Mouse (Mus musculus) limb, embryonic 15.5 days (tissue): ENCODE results near the gene Mtif3. TPM values are rescaled to one million over a fixed set of nuclear protein-coding genes. Genes with fewer than 3 reads are reported as not detected.

ENCODE experiments used
- ATAC-seq: fragments of 200-750 bp; cut with Nextera tagmentation; 2 replicates; pipeline ENCODE4 v1.8.0; 2017; ENCODE audit warnings: low read depth, moderate TSS enrichment; ENCODE audit not compliant: insufficient number of reproducible peaks, low FRiP score, low TSS enrichment
- H3K27ac ChIP-seq: fragments of 300-500 bp; sonication (generic); 2 replicates; pipeline ENCODE4 v1.5.1; 2015; ENCODE audit warnings: moderate library complexity, mild to moderate bottlenecking, inconsistent platforms
- H3K27me3 ChIP-seq: fragments of 300-500 bp; sonication (generic); 2 replicates; pipeline ENCODE4 v1.6.1; 2015; ENCODE audit warnings: inconsistent platforms
- H3K36me3 ChIP-seq: fragments of 300-500 bp; sonication (generic); 2 replicates; pipeline ENCODE4 v1.6.1; 2015; ENCODE audit warnings: inconsistent platforms
- H3K4me1 ChIP-seq: fragments of 300-500 bp; sonication (generic); 2 replicates; pipeline ENCODE4 v1.6.1; 2015; ENCODE audit warnings: inconsistent platforms
- H3K4me2 ChIP-seq: fragments of 300-500 bp; sonication (generic); 2 replicates; pipeline ENCODE4 v1.6.1; 2015; ENCODE audit warnings: mild to moderate bottlenecking, inconsistent platforms
- H3K4me3 ChIP-seq: fragments of 300-500 bp; sonication (generic); 2 replicates; pipeline ENCODE4 v1.5.1; 2015; ENCODE audit warnings: mild to moderate bottlenecking, inconsistent platforms
- H3K9ac ChIP-seq: fragments of 300-500 bp; sonication (generic); 2 replicates; pipeline ENCODE4 v1.6.1; 2015; ENCODE audit warnings: inconsistent platforms
- H3K9me3 ChIP-seq: fragments of 300-500 bp; sonication (generic); 2 replicates; pipeline ENCODE4 v1.6.1; 2016; ENCODE audit warnings: inconsistent platforms
- WGBS: fragments of 180-500 bp; shearing (Covaris S2); methylation state at CpG from one replicate; pipeline ENCODE4 v1.1.7; 2015; 5-methylcytosine and 5-hydroxymethylcytosine counted together
- polyA plus RNA-seq: library from polyadenylated mRNA; unstranded; fragments of >200 nt; fragmentation: Nextera tagmentation; extraction: Ambion mirVana; gene quantifications from 2 replicates; pipeline ENCODE4 v1.2.1, GENCODE M21; 2015

Gene Mtif3
- polyA plus RNA-seq, 1 experiment from 2014 or later, result 25.6 TPM

DNA sequence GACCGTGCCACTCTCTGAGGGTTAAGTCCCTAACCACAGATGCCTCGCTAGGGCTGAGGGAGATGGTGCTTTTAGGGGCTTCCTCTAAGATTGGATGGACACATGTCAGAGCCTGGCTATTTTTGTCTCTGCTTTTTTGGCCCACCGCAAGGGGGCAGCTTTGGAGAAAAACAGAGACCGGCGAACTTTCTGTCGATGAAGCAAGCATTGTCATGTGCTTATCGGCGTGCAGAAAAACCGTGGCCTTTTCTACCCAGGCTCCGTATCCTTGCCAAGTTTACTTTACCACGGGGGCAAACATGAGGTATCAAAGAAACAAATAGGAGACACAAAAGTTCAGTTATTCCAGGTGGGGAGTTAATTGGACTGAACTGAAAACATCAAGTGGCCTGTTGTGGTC is 55.0 kb downstream of the Mtif3 start:
- Histone ChIP-seq H3K27me3 (peaks cover 12% of the 10 kb centered on the region; the same call in 1 of the 2 replicates), H3K4me1 (0 out of 2 replicates have a peak, but pooled peaks cover 2% of the 10 kb centered on the region), H3K9ac (no peak overlapping the region), H3K36me3 (no peaks in the 10 kb centered on the region), H3K4me3 (no peak overlapping the region), H3K9me3 (no peaks in the 10 kb centered on the region), H3K27ac (no peak overlapping the region), H3K4me2 (no peak overlapping the region)
- ATAC-seq, result no peak
- 58% methylated on average over 11 of the region's 11 CpGs for WGBS

DNA sequence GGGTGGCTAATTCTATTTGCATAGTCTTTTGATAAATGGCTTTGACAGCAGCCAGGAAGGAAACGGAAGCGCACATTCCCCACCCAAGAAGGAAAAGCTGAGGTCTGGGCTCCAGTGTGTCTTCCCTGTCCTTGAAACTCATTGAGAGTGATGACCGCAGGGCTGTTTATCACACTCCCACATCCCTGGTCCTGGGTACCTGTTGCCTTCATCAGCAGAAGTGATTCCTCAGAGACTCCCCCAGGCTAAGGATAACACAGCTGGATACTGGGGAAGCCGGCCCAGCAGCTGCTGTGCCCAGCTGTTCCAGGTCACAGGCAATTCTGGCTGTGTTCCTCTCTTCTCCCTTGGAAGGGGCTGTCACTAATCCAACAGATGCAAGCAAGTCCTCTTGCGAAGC is 56.1 kb downstream of the Mtif3 start:
- H3K4me3 ChIP-seq, result no peak overlapping the region
- H3K4me1 ChIP-seq, result 0 out of 2 replicates have a peak, but pooled peaks cover 2% of the 10 kb centered on the region
- H3K9me3 ChIP-seq, result no peaks in the 10 kb centered on the region
- ATAC-seq, result no peak
- H3K9ac ChIP-seq, result no peak overlapping the region
- no peak overlapping the region for H3K27ac ChIP-seq
- H3K27me3 ChIP-seq, result peaks cover 12% of the 10 kb centered on the region; the same call in 1 of the 2 replicates
- WGBS, result 39% methylated on average over 5 of the region's 5 CpGs
- H3K36me3 ChIP-seq, result no peaks in the 10 kb centered on the region
- no peak overlapping the region for H3K4me2 ChIP-seq

DNA sequence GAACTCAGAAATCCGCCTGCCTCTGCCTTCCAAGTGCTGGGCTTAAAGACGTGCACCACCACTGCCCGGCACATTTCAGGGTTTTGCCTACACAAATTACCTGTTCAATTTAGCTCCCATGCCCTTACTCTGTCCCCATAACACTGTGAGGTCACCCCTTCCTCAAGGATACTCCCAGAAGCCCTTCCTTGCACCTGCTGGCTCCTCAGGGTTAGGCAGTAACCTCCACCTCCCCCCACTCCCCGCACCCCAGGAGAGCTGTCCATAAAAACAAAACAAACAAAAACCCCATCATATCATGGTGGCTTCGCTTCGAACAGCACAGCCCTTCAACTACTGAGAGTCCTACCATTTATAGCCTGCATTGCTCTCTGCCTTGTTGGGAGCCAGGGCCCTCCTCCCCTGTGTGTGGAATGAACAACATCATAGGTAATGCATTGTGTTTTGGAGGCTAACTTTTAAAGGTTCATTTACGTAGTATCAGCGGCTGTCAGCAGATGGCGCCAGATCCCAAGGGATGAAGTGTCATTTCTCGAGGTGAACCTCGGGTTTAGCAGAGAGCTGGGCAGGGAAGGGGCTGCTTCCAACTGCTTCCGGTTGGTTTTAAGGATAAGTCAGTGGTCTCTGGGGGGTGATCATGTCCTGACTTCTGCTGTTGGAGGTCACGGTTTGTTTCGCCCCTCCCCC is 58.0 kb downstream of the Mtif3 start:
- 24% methylated on average over 14 of the region's 14 CpGs for WGBS
- H3K27me3 ChIP-seq, result peaks cover 8% of the 10 kb centered on the region; the same call in 1 of the 2 replicates
- no peak overlapping the region for H3K4me3 ChIP-seq
- no peak overlapping the region for H3K27ac ChIP-seq
- H3K9me3 ChIP-seq, result no peaks in the 10 kb centered on the region
- ATAC-seq, result no peak
- H3K4me1 ChIP-seq, result 0 out of 2 replicates have a peak, but pooled peaks cover 2% of the 10 kb centered on the region
- H3K36me3 ChIP-seq, result no peaks in the 10 kb centered on the region
- peak overlapping the region; percentile 33; the same call in 1 of the 2 replicates for H3K4me2 ChIP-seq
- no peak overlapping the region for H3K9ac ChIP-seq

DNA sequence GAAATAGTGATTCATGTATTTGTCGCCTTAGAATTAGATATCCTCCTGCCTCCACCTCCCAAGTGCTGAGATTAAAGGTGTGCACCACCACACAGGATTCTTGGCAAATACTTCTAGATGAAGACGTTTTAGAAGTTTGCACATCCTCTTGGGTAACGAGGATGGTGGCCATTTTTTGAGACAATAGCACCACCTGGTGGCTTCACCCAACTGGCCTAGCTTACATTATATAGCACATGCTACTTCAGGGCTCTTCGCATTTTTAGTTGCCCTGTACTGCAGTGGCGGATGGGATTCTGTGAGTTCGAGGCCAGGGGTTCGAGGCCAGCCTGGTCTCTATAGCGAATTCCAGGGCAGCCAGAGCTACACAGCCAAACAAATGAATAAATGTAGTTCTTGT is 59.2 kb downstream of the Mtif3 start:
- Histone ChIP-seq H3K4me1 (0 out of 2 replicates have a peak, but pooled peaks cover 2% of the 10 kb centered on the region), H3K9ac (no peak overlapping the region), H3K4me3 (no peak overlapping the region), H3K27ac (no peak overlapping the region), H3K27me3 (peaks cover 8% of the 10 kb centered on the region; the same call in 1 of the 2 replicates), H3K9me3 (no peaks in the 10 kb centered on the region), H3K36me3 (no peaks in the 10 kb centered on the region), H3K4me2 (no peak overlapping the region)
- 27% methylated on average over 8 of the region's 8 CpGs for WGBS
- no peak for ATAC-seq

Other genes with a start within 250 kb of the Mtif3 start
- 15.5 and 16.6 TPM in 2 replicates for gene Usp12, start 168.8 kb downstream of the Mtif3 start, polyA plus RNA-seq
- gene Rpl21, start 130.9 kb downstream of the Mtif3 start, polyA plus RNA-seq, result 448 and 534 TPM in 2 replicates
- 11.4 and 11.5 TPM in 2 replicates for gene Rasl11a, start 118.7 kb downstream of the Mtif3 start, polyA plus RNA-seq
- 109 and 110 TPM in 2 replicates for gene Gtf3a, start 15.1 kb downstream of the Mtif3 start, polyA plus RNA-seq
- gene Lnx2, start 112.8 kb upstream of the Mtif3 start, polyA plus RNA-seq, result 14.2 and 15.7 TPM in 2 replicates
- 135 and 145 TPM in 2 replicates for gene Polr1d, start 113.2 kb upstream of the Mtif3 start, polyA plus RNA-seq
- not detected in 2 replicates for gene Gsx1, start 224.9 kb upstream of the Mtif3 start, polyA plus RNA-seq